Mouse (Mus musculus) lung, adult 2 months (tissue): Measurements from ENCODE around the gene Crybb3.

Experiments used
- CTCF ChIP-seq: fragments of 200-500 bp; IDR thresholded peaks from 2 replicates; pipeline ENCODE4 v1.5.1; 2011; ENCODE audit warnings: mild to moderate bottlenecking, low read length, control low read depth; ENCODE audit not compliant: insufficient read depth
- POLR2A ChIP-seq: fragments of 200-500 bp; IDR thresholded peaks from 2 replicates; pipeline ENCODE4 v1.6.1; 2011; ENCODE audit warnings: low read depth, mild to moderate bottlenecking, control low read depth, low read length, borderline replicate concordance; ENCODE audit errors: extremely low read depth

DNA sequence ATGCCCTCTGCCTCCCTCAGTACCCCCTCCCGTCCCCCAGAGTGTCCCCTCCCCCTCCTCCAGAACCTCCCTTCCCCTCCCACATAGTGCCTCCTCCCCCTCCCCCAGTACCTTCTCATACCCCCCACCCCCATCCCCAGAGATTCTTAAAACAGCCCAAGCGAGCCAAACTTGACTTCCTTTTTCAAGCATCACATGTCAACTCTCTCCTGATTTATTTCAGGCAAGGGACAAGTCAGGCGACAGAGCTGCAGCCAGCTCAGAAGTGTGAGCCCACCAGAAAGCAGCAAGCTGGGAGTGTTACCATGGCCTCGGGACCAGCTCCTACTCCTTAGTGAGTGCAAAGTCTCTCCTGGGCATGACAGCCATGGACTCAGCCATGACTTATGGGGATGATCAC, 30.0 kb upstream of the Crybb3 start:
- TF ChIP-seq POLR2A (no peak), CTCF (no peak)
